Mouse (Mus musculus) olfactory bulb, adult 2 months (tissue): Measurements from ENCODE around the gene Tmem273. TPM values are rescaled to one million over a fixed set of nuclear protein-coding genes. Genes with fewer than 3 reads are reported as not detected.

ENCODE experiments used
- H3K27ac ChIP-seq: fragments of 200-500 bp; 2 replicates; pipeline ENCODE4 v1.5.1; 2012; ENCODE audit warnings: low read depth, low read length; ENCODE audit not compliant: insufficient read depth
- H3K4me1 ChIP-seq: fragments of 200-500 bp; 2 replicates; pipeline ENCODE4 v1.6.1; 2012; ENCODE audit warnings: low read length; ENCODE audit not compliant: control insufficient read depth, insufficient read depth
- H3K4me3 ChIP-seq: fragments of 200-500 bp; 2 replicates; pipeline ENCODE4 v1.5.1; 2012; ENCODE audit warnings: mild to moderate bottlenecking, low read depth, low read length, moderate library complexity; ENCODE audit not compliant: insufficient read depth
- CTCF ChIP-seq: fragments of 200-500 bp; IDR thresholded peaks from 2 replicates; pipeline ENCODE4 v1.5.1; 2012; ENCODE audit warnings: low read depth, mild to moderate bottlenecking, low read length, moderate library complexity; ENCODE audit not compliant: insufficient read depth
- POLR2A ChIP-seq: fragments of 200-500 bp; IDR thresholded peaks from 2 replicates; pipeline ENCODE4 v1.6.1; 2012; ENCODE audit warnings: mild to moderate bottlenecking, low read depth, low read length, moderate library complexity; ENCODE audit not compliant: insufficient read depth
- WGBS: fragments of 180-500 bp; shearing (Covaris S2); methylation state at CpG from one replicate; pipeline ENCODE4 v1.1.7; 2018; 5-methylcytosine and 5-hydroxymethylcytosine counted together
- polyA plus RNA-seq: library from polyadenylated mRNA; stranded (reverse); fragments of >200 nt; gene quantifications from 2 replicates; pipeline ENCODE4 v1.2.4, GENCODE M21; 2012; ENCODE audit warnings: low replicate concordance; ENCODE audit not compliant: missing spikeins, insufficient read depth, insufficient read length

Tmem273 gene
- polyA plus RNA-seq, 1 experiment, result not detected

- no peak for TF ChIP-seq CTCF
- Histone ChIP-seq H3K27ac (no peak overlapping the region), H3K4me3 (no peak overlapping the region), H3K4me1 (no peaks in the 10 kb centered on the region)
- WGBS, result 96% methylated on average over 7 of the region's 7 CpGs
Observed at GRCm38 (mm10) chr14:32800048-32800447, 14.3 kb downstream of the Tmem273 start.

GRCm38 (mm10) chr14:32801016-32801661 is 15.4 kb downstream of the Tmem273 start:
- H3K27ac ChIP-seq, result no peak overlapping the region
- no peak for TF ChIP-seq POLR2A
- TF ChIP-seq CTCF, result no peak
- H3K4me3 ChIP-seq, result no peak overlapping the region
- 72% methylated on average over 11 of the region's 11 CpGs for WGBS
- H3K4me1 ChIP-seq, result no peaks in the 10 kb centered on the region

DNA sequence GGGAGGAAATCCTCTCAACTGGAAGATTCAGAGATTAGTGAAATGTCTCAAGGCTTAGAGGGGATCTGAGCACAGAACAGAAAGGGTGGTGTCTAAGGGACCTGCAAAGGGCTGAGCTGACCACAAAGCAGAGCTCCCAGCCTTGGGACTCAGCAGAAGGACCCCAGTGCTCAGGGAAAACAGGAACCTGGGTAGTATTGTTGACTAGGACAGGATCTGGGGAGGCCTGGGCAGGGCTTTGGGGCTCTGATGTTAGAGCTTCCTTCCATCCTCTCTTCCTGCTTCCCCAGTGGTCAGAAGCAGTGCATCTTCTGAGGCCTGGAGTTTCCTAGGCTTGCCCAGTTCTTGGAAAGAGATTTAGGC is 15.9 kb downstream of the Tmem273 start:
- H3K4me3 ChIP-seq, result no peak overlapping the region
- H3K4me1 ChIP-seq, result no peaks in the 10 kb centered on the region
- TF ChIP-seq POLR2A, result no peak
- TF ChIP-seq CTCF, result no peak
- no peak overlapping the region for H3K27ac ChIP-seq

GRCm38 (mm10) chr14:32810111-32810510 is 24.3 kb downstream of the Tmem273 start:
- H3K4me1 ChIP-seq, result no peaks in the 10 kb centered on the region
- no peak overlapping the region for H3K4me3 ChIP-seq
- H3K27ac ChIP-seq, result no peak overlapping the region
- TF ChIP-seq POLR2A (no peak), CTCF (no peak)

DNA sequence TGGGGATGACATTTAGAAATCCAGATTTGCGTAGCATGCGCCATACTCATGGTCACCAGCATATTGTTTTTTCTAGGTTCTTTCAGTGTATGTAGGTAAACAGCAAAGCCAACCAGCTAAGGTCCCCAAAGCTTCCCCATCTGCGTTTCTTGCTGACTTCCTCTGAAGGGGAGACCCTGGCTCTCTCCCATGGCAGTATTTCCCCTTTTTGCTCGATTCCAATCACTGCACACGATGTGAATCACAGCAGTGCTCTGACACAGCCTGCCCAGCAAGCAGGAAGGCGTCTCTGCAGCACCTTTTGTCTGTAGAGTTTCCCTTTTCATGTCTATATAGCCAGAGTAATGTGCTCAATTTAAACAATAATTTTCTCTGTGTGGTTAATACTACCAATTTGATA is 26.7 kb downstream of the Tmem273 start:
- 69% methylated on average over 6 of the region's 6 CpGs for WGBS
- H3K27ac ChIP-seq, result no peak overlapping the region
- no peak overlapping the region for H3K4me3 ChIP-seq
- TF ChIP-seq POLR2A (no peak), CTCF (no peak)
- no peaks in the 10 kb centered on the region for H3K4me1 ChIP-seq

- 73% methylated on average over 4 of the region's 4 CpGs for whole genome bisulfite sequencing
- no peak for TF ChIP-seq CTCF
- TF ChIP-seq POLR2A, result no peak
- H3K4me1 ChIP-seq, result no peaks in the 10 kb centered on the region
- H3K4me3 ChIP-seq, result no peak overlapping the region
- no peak overlapping the region for H3K27ac ChIP-seq
Observed at GRCm38 (mm10) chr14:32814961-32815360, 29.2 kb downstream of the Tmem273 start.

- H3K4me3 ChIP-seq, result no peak overlapping the region
- H3K27ac ChIP-seq, result no peak overlapping the region
- no peaks in the 10 kb centered on the region for H3K4me1 ChIP-seq
- 82% methylated on average over 4 of the region's 4 CpGs for WGBS
- TF ChIP-seq CTCF, result no peak
- TF ChIP-seq POLR2A, result no peak
Observed at GRCm38 (mm10) chr14:32816533-32816932, 30.8 kb downstream of the Tmem273 start.

GRCm38 (mm10) chr14:32817258-32817657 is 31.5 kb downstream of the Tmem273 start:
- no peak overlapping the region for H3K27ac ChIP-seq
- no peak overlapping the region for H3K4me3 ChIP-seq
- no peaks in the 10 kb centered on the region for H3K4me1 ChIP-seq
- TF ChIP-seq POLR2A, result no peak
- TF ChIP-seq CTCF, result no peak
- 56% methylated on average over 7 of the region's 7 CpGs for WGBS

- H3K4me3 ChIP-seq, result no peak overlapping the region
- H3K4me1 ChIP-seq, result no peaks in the 10 kb centered on the region
- 79% methylated on average over 1 of the region's 1 CpGs for WGBS
- no peak overlapping the region for H3K27ac ChIP-seq
- TF ChIP-seq POLR2A (no peak), CTCF (no peak)
Observed at GRCm38 (mm10) chr14:32819297-32819696, 33.5 kb downstream of the Tmem273 start.

DNA sequence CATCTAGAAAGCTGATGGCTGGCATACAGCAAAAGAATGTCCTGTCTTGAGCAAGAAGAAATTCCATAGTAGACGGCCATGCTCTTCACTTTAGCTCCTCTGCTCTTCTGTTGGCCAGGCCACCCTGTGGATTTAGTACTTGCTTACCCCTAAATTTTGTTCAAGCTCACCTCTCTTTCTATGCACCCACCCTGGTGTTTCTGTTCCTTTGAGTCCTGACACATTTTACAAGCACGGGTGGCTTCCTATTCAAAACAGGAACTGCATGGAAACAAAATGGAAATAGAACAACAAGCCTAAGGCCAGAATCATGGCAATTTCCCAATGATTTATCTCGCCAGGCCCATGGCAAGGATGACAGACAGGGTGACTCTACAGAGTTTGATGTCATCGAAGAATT is 37.0 kb downstream of the Tmem273 start:
- TF ChIP-seq POLR2A, result no peak
- no peak for TF ChIP-seq CTCF
- Histone ChIP-seq H3K27ac (no peak overlapping the region), H3K4me3 (no peak overlapping the region), H3K4me1 (peaks cover 5% of the 10 kb centered on the region; the same call in 1 of the 2 replicates)
- WGBS, result 89% methylated on average over 4 of the region's 4 CpGs
